Mouse (Mus musculus) CD8-positive naive resting alpha-beta T cell, adult 57 days (primary cell): ENCODE measurements around the gene Atp5g1. TPM values are rescaled to one million over a fixed set of nuclear protein-coding genes. Genes with fewer than 3 reads are reported as not detected.

ENCODE experiments used
- total RNA-seq: library from RNA; stranded (reverse); gene quantifications from one replicate; pipeline ENCODE4 v1.2.4, GENCODE M21; 2023

Atp5g1 gene
- total RNA-seq: 107 TPM

DNA sequence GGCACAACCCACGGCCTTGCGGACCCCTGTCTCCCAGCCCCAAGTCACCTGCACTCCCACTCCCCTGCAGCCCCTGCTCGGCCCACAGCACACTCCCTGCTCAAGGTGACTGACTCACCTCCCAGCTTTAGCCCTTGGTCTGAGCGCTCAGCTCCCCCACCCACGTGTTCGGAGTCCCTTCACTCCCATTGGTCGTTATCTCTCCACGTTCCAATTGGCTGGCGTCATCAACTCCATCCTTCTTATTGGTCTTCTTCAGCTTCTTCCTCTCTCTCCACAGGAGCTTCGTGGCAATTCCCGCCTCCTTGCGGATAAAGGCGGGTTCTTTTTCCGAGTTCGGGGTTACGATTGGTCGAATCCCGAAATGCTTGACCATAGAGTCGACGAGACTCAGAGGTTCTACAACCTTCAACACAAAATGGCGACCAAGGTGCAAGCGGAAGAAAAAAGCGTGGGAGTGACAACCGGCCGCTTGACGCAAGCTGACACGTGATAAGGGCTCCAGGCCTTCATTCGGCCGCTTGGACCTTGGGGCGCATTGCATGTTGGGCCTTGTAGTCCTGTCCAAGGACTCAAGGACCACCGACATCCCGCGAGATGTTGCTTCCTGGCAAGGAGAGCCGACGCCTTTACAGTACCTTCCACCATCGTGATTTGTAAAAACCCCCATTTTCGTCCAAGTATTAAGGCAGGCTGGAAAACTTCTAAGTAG is at the start of gene Atp5g1:
TSS of gene Atp5g1 (minus strand) at position 162 of the 712 bp plus-strand sequence.

DNA sequence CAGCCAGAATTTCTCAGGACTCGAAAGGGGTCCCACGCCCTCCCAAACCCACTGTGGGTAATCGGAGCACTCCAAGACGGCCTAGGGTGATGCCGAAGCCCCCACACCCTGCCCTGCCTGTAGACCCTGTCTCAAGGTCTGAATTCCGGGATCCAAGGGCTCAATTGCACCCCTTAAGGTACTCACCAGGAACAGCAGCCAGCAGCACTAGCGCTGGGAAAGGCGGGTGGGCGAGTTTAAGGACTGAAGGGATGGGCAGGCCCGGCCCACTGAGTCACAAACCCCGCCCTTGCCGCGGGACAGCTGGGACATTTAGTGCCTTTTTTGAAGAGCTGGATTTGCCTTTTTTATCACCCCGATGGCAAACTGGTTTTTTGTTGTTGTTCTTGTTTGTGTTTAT is 36.3 kb upstream of the Atp5g1 start, which contains the start of gene Calcoco2:
TSS of gene Calcoco2 (minus strand) at position 214 of the 400 bp plus-strand sequence.

DNA sequence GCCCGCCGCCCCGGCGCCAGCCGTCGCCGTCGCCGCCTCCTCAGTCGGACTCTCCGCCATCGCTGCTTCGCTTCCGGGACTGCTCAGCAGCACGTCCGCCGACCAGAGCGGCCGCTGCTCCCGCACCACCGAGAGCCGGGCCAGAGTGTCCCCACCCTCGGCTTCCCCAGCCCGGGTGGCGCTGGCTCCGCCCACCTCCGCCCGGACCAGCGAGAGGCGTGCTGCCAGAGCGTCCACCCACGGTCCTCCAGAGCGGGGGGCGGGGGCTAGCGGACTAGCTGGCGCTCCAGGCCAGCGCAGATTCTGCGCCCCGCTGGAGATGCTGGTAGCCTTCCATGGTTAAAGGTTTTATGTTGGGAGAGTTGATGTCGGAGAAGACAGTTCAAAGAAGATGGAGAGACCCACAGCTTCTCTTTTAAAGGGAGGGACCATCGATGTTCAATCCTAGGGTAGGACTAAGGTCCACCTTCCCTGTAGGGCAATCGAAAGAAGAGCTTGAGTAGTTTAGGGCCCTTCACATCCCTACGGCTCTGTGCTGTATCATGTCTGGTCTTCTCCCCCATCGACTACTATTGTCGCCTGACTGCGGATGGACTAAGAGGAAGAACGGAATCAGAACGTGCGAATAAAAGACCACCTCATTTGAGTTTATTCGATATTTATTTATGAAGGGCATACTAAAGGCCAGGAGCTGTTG is 10.1 kb downstream of the Atp5g1 start, which contains the start of gene Ube2z:
TSS of gene Ube2z (minus strand) at position 174 of the 697 bp plus-strand sequence.

DNA sequence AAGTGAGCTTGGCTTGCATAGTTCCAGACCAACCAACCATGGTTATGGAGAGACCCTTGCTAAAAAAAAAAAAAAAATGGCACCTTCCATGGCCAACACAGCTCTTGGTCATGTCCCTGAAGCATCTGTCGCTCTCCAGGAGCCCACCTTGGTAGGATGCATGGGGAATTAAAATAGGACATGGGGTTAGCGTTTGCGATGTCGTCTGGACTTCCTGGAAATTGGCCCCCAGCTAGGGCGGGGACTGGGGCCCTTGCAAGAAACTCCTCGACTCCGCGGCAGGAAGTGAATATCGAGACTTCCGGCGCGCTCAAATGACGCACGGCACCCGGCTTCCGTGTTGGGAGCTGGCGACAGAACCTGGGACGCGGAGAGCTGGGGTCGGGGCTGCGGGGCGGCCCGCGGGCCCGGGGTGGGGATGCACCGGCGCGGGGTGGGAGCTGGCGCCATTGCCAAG is 40.8 kb downstream of the Atp5g1 start, which contains the start of gene Snf8:
TSS of gene Snf8 (plus strand) at position 290 of the 457 bp plus-strand sequence.

Other genes starting within 250 kb of the Atp5g1 start
- gene Gngt2, start 238.5 kb downstream of the Atp5g1 start, total RNA-seq: 19.6 TPM
- 38.1 TPM for gene Abi3, start 233.2 kb downstream of the Atp5g1 start, total RNA-seq
- not detected for gene B4galnt2, start 160.8 kb downstream of the Atp5g1 start, total RNA-seq
- gene Igf2bp1, start 69.7 kb downstream of the Atp5g1 start, total RNA-seq: not detected
- not detected for gene Gip, start 51.1 kb downstream of the Atp5g1 start, total RNA-seq
- 47.8 TPM for gene Snf8, start 40.8 kb downstream of the Atp5g1 start, total RNA-seq
- gene Ube2z, start 10.3 kb downstream of the Atp5g1 start, total RNA-seq: 37.9 TPM
- not detected for gene Calcoco2, start 36.3 kb upstream of the Atp5g1 start, total RNA-seq
- not detected for gene Ttll6, start 58.1 kb upstream of the Atp5g1 start, total RNA-seq
- not detected for gene Hoxb13, start 118.6 kb upstream of the Atp5g1 start, total RNA-seq
- gene Hoxb9, start 195.8 kb upstream of the Atp5g1 start, total RNA-seq: not detected
- not detected for gene Hoxb8, start 206.2 kb upstream of the Atp5g1 start, total RNA-seq
- not detected for gene Hoxb7, start 211.0 kb upstream of the Atp5g1 start, total RNA-seq
- not detected for gene Hoxb6, start 216.8 kb upstream of the Atp5g1 start, total RNA-seq
- gene Hoxb5, start 227.7 kb upstream of the Atp5g1 start, total RNA-seq: not detected
- 1.2 TPM for gene Hoxb4, start 242.6 kb upstream of the Atp5g1 start, total RNA-seq
- gene Hoxb3, start 247.7 kb upstream of the Atp5g1 start, total RNA-seq: not detected